Mouse (Mus musculus) ovary, postnatal 10 days (tissue): ENCODE data around the gene Gm49352.
"Not testable (repeated sequence)": the region's sequence is repeated elsewhere in the genome, so short reads cannot be mapped to it uniquely, and the experiment has no call there.

Source experiments
- DNase-seq: peaks from one replicate; pipeline ENCODE4 v3.0.0; 2022; ENCODE audit warnings: low spot score

Gene Gm49352

GRCm38 (mm10) chr13:61568074-61568473 lies at the start of gene Gm49352:
Gene Gm49352 (minus strand): TSS chr13:61568174.
- DNase-seq, result not testable (repeated sequence)

GRCm38 (mm10) chr13:61570027-61570426 lies 2.1 kb upstream of the Gm49352 start, which contains the start of gene Cts3:
Gene Cts3 (minus strand): TSS chr13:61570127.
- DNase-seq, result no peak

- no peak for DNase-seq
Measured at GRCm38 (mm10) chr13:61541631-61542030, 26.3 kb downstream of the Gm49352 start, which contains the start of gene Ctsm. Gene Ctsm (minus strand): TSS chr13:61541839.
